Mouse (Mus musculus) activated CD4-positive, CD25-positive, alpha-beta regulatory T cell, adult 4 months (primary cell): ENCODE measurements around the gene Sult1c1. TPM values are rescaled to one million over a fixed set of nuclear protein-coding genes. Genes with fewer than 3 reads are reported as not detected.
"Not testable (repeated sequence)": the region's sequence is repeated elsewhere in the genome, so short reads cannot be mapped to it uniquely, and the experiment has no call there.

ENCODE experiments used
- ATAC-seq: one replicate; pipeline ENCODE4 v1.8.0; 2017
- polyA plus RNA-seq, 2 experiments: library from polyadenylated mRNA; unstranded; fragments of 100-300 nt; shearing (Covaris generic); gene quantifications; one replicate each; pipeline ENCODE4 v1.2.1; 2017

Sult1c1 gene
- polyA plus RNA-seq = not detected

GRCm38 (mm10) chr17:53990574-53990973 lies at the start of gene Sult1c1:
TSS of gene Sult1c1 (minus strand) at chr17:53990674.
- ATAC-seq = no peak

GRCm38 (mm10) chr17:54014204-54014603 lies 23.7 kb upstream of the Sult1c1 start:
- ATAC-seq = no peak

GRCm38 (mm10) chr17:54011196-54011595 lies 20.7 kb upstream of the Sult1c1 start:
- no peak for ATAC-seq

GRCm38 (mm10) chr17:54010536-54010935 lies 20.1 kb upstream of the Sult1c1 start:
- ATAC-seq = not testable (repeated sequence)

- ATAC-seq = no peak
These were observed 13.0 kb upstream of the Sult1c1 start for GRCm38 (mm10) chr17:54003522-54003921.

DNA sequence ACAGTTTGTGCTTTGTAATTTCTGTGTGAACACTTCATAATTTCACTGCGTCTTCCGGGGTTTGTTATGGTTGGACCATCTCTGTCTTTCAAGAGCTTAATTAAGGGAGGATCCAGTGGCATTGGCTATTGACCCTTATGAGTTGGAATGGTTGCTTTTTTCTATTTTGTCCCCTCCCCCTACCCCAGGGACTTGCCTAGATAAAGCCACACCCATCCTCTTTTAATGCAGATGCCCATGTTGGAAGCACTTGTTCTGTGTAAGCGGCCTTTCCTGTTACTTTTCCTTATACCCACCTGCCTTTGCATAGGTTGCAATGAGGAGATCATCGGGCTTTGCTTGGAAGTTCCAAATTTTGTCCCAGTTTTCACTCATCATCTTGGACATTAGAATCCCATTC lies 16.9 kb downstream of the Sult1c1 start:
- ATAC-seq = no peak

DNA sequence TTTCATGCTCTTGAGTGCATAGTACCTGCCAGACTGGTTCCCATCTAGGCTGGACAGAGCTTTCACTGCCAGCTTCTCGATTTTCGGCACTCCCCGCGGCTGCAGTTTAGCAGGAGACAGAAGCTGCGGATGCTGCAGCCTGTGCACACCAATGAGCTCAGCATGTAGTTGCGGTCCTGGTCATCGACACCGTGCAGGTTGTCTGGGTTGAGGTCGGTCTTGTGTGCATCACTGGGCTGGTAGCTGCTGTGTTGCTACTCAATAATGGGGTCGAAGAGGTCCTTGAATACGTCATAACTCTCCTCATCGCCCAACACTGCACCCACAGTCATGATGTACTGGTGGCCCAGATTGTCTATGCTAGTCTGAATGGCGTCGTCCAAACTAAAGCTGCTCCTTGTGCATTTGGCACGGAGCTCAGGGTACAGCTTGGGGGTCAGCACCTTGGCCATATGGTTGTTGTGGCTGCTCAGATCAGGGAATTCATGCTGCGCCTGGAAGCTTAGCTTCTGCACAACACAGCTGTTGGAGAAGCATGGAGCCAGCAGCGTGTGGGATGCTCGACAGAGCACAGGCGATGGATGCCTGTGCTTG lies 48.8 kb downstream of the Sult1c1 start:
- ATAC-seq = no peak

DNA sequence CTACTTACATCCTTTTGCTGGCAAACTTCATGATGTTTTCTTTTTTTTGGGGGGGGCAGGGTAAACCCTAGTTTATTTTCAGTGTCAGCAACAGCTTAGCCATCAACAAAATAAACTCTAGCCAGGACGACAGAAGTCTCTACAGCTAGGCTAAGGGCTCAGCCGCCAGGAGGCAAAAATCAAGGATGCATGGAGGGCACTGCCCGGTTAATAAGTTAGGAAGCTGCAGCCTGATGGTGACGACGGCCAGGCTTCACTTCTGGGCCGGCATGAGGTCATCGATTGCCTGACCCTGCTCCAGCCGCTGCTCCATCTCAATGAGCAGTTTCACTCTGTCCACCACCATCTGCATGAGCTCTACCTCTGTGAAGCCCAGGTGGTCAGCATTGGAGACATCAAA lies 49.7 kb downstream of the Sult1c1 start:
- no peak for ATAC-seq

Other genes with a start within 250 kb of the Sult1c1 start
- gene Sult1c2, start 144.3 kb downstream of the Sult1c1 start, polyA plus RNA-seq = not detected